Mouse (Mus musculus): ENCODE results near the gene Ranbp6. TPM values are rescaled to one million over a fixed set of nuclear protein-coding genes. Genes with fewer than 3 reads are reported as not detected.

Gene Ranbp6
- polyA plus RNA-seq (2015; fragmentation: Nextera tagmentation; extraction: Ambion mirVana) = 43.5 and 44.8 TPM in 2 replicates

DNA sequence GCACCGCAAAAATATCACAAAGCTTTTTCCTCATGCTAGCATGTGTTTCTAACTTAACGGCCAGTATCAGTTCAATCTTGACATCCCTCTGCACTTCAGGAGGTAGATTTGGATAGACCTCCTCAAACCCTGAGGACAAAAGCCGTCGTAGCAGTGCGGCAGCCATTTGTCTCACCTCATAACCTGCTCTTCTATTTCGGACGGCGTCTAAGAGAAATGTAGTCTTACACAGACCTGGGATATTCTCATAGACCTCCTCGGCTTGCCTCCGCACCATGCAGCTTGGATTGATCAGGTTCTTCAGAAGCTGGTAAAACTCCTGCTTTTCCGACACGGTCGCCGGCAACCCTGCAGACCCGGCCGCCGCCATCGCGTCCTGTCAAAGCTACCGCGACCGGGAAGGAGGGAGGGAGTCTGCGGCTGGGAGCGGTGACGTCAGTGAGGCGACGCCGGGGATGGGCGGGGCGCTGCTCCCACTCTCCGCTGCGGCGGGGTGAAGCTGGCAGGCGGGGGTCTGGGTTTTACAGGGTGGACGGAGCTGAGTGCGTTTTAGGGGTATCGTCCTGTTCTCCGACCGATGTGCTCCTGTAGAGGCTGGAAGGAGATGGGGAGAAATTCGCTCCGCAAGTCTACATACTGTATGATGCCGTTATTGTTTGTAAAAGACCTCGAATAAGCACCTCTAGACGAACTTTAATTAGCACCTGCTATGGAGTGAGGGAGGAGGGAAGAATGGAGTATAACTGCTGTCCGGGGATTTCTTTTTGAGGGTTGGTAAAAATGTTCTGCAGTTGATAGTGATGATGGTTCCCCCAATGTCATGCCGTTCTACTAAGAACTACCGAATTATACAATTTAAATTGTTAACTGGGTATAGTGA, at the start of gene Ranbp6:
Gene Ranbp6 (minus strand): TSS at position 394 of the 880 bp plus-strand sequence.
- peaks cover 31% of the 10 kb centered on the region for H3K4me1 ChIP-seq (replicated peaks; ENCODE audit: control insufficient read depth, insufficient read depth, low read length)
- 1% methylated on average over 47 of the region's 47 CpGs for WGBS
- H3K9ac ChIP-seq (replicated peaks; ENCODE audit: low read depth, low read length) = peak within 1 kb of the TSS; percentile 81
- H3K27me3 ChIP-seq (replicated peaks; ENCODE audit: control insufficient read depth, insufficient read depth, low read length) = no peaks in the 10 kb centered on the region
- H3K36me3 ChIP-seq (ENCODE audit: control insufficient read depth, insufficient read depth) = peaks cover 18% of the 10 kb centered on the region
- peak within 1 kb of the TSS; percentile 60 for H3K4me2 ChIP-seq (ENCODE audit: low read length)
- no peaks in the 10 kb centered on the region for H3K9me3 ChIP-seq (ENCODE audit: control insufficient read depth, low read length)
- H3K27ac ChIP-seq (ENCODE audit: low read length) = peak within 1 kb of the TSS; percentile 68
- peak; percentile 97 for ATAC-seq
- peak within 1 kb of the TSS; percentile 80 for H3K4me3 ChIP-seq (replicated peaks; ENCODE audit: low read length)

GRCm38 (mm10) chr19:29860816-29861215, 48.0 kb upstream of the Ranbp6 start:
- no peak overlapping the region for H3K4me3 ChIP-seq (replicated peaks; ENCODE audit: low read length)
- no peak overlapping the region for H3K4me2 ChIP-seq (ENCODE audit: low read length)
- no peaks in the 10 kb centered on the region for H3K27me3 ChIP-seq (replicated peaks; ENCODE audit: control insufficient read depth, insufficient read depth, low read length)
- 91% methylated on average over 4 of the region's 4 CpGs for WGBS
- ATAC-seq = no peak
- no peaks in the 10 kb centered on the region for H3K9me3 ChIP-seq (ENCODE audit: control insufficient read depth, low read length)
- no peak overlapping the region for H3K9ac ChIP-seq (replicated peaks; ENCODE audit: low read depth, low read length)
- no peak overlapping the region for H3K27ac ChIP-seq (ENCODE audit: low read length)
- no peaks in the 10 kb centered on the region for H3K4me1 ChIP-seq (replicated peaks; ENCODE audit: control insufficient read depth, insufficient read depth, low read length)
- no peaks in the 10 kb centered on the region for H3K36me3 ChIP-seq (ENCODE audit: control insufficient read depth, insufficient read depth)

DNA sequence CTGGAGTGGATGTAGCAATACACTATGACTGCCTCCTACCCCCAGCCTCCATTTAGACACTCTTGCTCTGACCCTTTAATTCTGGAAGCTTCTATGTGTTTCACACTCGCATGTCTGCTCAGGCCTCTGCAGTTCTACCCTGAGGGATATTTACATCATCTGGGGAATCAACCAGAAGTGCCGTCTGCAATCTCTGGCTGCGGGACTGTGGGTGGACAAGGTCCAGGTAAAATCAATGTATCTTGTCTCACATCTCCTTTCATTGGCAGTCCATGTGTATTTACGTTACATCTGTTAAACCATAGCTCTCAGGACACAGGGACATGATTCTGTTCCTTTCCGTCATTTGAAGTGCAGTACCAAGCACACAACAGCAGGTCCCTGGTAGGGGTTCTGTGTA, 44.5 kb upstream of the Ranbp6 start:
- Histone ChIP-seq H3K27me3 (replicated peaks; ENCODE audit: control insufficient read depth, insufficient read depth, low read length) (no peaks in the 10 kb centered on the region), H3K36me3 (ENCODE audit: control insufficient read depth, insufficient read depth) (no peaks in the 10 kb centered on the region), H3K27ac (ENCODE audit: low read length) (no peak overlapping the region), H3K9ac (replicated peaks; ENCODE audit: low read depth, low read length) (no peak overlapping the region), H3K9me3 (ENCODE audit: control insufficient read depth, low read length) (no peaks in the 10 kb centered on the region), H3K4me3 (replicated peaks; ENCODE audit: low read length) (no peak overlapping the region), H3K4me1 (replicated peaks; ENCODE audit: control insufficient read depth, insufficient read depth, low read length) (no peaks in the 10 kb centered on the region), H3K4me2 (ENCODE audit: low read length) (no peak overlapping the region)
- no peak for ATAC-seq
- 92% methylated on average over 5 of the region's 5 CpGs for WGBS

DNA sequence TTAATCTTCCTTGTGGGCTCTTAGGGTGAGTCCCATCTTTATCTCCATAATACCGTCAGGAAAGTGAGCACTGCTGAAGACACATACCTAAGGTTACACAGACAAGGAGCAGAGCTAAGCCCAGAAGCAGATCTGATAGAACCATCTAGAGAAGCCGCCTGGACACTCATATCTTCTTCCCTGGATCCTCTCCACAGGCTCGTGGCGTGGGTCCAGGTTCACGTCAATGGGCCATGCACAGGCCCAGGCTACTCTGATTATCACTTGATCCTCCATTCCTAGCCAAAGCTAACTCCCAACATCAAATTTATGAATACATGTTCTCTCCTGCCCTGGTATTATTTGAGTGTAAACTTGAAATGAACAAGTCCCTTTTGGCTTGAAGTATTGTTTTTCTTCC, 40.9 kb upstream of the Ranbp6 start:
- Histone ChIP-seq H3K4me1 (replicated peaks; ENCODE audit: control insufficient read depth, insufficient read depth, low read length) (no peaks in the 10 kb centered on the region), H3K4me2 (ENCODE audit: low read length) (no peak overlapping the region), H3K4me3 (replicated peaks; ENCODE audit: low read length) (no peak overlapping the region), H3K36me3 (ENCODE audit: control insufficient read depth, insufficient read depth) (no peaks in the 10 kb centered on the region), H3K9me3 (ENCODE audit: control insufficient read depth, low read length) (no peaks in the 10 kb centered on the region), H3K9ac (replicated peaks; ENCODE audit: low read depth, low read length) (no peak overlapping the region), H3K27ac (ENCODE audit: low read length) (no peak overlapping the region), H3K27me3 (replicated peaks; ENCODE audit: control insufficient read depth, insufficient read depth, low read length) (no peaks in the 10 kb centered on the region)
- WGBS = 92% methylated on average over 5 of the region's 5 CpGs
- ATAC-seq = no peak

DNA sequence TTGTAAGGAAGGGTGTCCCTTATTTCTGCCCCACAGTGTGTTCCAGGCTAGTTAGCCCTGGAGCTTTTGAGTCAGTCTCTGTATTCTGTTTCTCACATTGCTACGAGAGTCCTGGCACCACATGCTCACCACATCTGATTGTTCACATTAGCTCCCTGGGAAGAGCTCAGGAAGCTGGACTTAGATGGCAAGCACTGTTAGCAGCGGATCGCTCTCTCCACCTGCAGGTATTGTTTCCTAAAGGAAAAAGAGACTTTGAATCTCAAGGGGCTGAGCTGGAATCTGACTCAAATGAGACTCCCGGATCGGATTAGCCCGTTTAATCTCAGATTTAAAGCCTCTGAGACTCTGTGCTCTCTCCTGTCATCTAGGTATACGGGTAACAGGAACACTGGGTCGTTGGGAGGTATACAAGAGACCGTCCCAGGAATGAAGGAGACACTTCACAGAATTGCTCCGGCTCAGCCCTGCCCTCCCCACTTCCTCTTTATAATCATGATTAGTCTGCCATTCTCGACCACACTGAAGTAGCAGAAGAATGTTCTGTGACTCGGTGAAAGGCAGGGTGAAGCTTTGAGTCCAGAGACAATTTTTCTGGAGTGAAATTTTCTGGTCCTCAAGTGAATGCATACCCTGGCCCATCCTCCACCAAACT, 38.4 kb upstream of the Ranbp6 start:
- Histone ChIP-seq H3K27me3 (replicated peaks; ENCODE audit: control insufficient read depth, insufficient read depth, low read length) (no peaks in the 10 kb centered on the region), H3K36me3 (ENCODE audit: control insufficient read depth, insufficient read depth) (no peaks in the 10 kb centered on the region), H3K4me1 (replicated peaks; ENCODE audit: control insufficient read depth, insufficient read depth, low read length) (no peaks in the 10 kb centered on the region), H3K4me3 (replicated peaks; ENCODE audit: low read length) (no peak overlapping the region), H3K9me3 (ENCODE audit: control insufficient read depth, low read length) (no peaks in the 10 kb centered on the region), H3K9ac (replicated peaks; ENCODE audit: low read depth, low read length) (no peak overlapping the region), H3K27ac (ENCODE audit: low read length) (no peak overlapping the region), H3K4me2 (ENCODE audit: low read length) (no peak overlapping the region)
- no peak for ATAC-seq
- 24% methylated on average over 12 of the region's 12 CpGs for WGBS

GRCm38 (mm10) chr19:29849924-29850551, 37.3 kb upstream of the Ranbp6 start:
- no peaks in the 10 kb centered on the region for H3K36me3 ChIP-seq (ENCODE audit: control insufficient read depth, insufficient read depth)
- H3K4me2 ChIP-seq (ENCODE audit: low read length) = no peak overlapping the region
- H3K9ac ChIP-seq (replicated peaks; ENCODE audit: low read depth, low read length) = no peak overlapping the region
- H3K4me3 ChIP-seq (replicated peaks; ENCODE audit: low read length) = no peak overlapping the region
- WGBS = 82% methylated on average over 11 of the region's 11 CpGs
- no peak for ATAC-seq
- peaks cover 3% of the 10 kb centered on the region; the same call in 1 of the 2 replicates for H3K27me3 ChIP-seq (replicated peaks; ENCODE audit: control insufficient read depth, insufficient read depth, low read length)
- no peaks in the 10 kb centered on the region for H3K4me1 ChIP-seq (replicated peaks; ENCODE audit: control insufficient read depth, insufficient read depth, low read length)
- no peaks in the 10 kb centered on the region for H3K9me3 ChIP-seq (ENCODE audit: control insufficient read depth, low read length)
- no peak overlapping the region for H3K27ac ChIP-seq (ENCODE audit: low read length)

DNA sequence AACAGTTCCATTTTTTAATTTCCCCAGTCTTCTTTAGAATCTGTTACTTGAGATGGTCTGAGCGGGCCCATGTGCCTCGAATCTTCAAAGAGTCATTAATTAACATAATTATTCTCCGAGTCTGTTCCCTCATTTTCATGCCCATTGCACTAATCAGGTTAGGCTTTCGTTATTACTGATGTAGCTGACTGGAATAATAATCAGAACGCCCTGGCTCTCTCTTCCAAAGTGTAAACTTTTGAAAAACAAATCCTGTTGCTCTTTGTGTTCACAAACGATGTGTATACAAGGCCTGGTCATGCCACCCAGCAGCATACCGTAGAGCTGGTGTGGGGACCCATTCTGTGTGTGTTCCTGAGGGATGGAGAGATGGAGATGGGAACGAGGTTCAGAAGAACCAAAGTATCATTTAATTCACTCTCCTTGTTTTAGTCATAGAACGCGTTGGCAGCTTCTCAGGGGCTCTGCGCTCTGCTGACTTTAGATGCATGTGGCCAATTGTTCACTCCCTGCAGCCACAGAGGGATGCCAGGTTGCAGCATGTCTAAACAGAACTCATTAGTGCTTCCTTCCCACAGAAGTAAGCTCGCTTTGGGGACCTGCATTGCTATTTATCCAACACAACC, 31.4 kb upstream of the Ranbp6 start:
- 7% methylated on average over 12 of the region's 12 CpGs for WGBS
- Histone ChIP-seq H3K4me3 (replicated peaks; ENCODE audit: low read length) (no peak overlapping the region), H3K27me3 (replicated peaks; ENCODE audit: control insufficient read depth, insufficient read depth, low read length) (peaks cover 3% of the 10 kb centered on the region; the same call in 1 of the 2 replicates), H3K4me2 (ENCODE audit: low read length) (peak overlapping the region; percentile 31), H3K27ac (ENCODE audit: low read length) (no peak overlapping the region), H3K36me3 (ENCODE audit: control insufficient read depth, insufficient read depth) (no peaks in the 10 kb centered on the region), H3K9me3 (ENCODE audit: control insufficient read depth, low read length) (no peaks in the 10 kb centered on the region), H3K9ac (replicated peaks; ENCODE audit: low read depth, low read length) (no peak overlapping the region), H3K4me1 (replicated peaks; ENCODE audit: control insufficient read depth, insufficient read depth, low read length) (peaks cover 18% of the 10 kb centered on the region)
- peak; percentile 93 for ATAC-seq

GRCm38 (mm10) chr19:29843641-29844035, 30.9 kb upstream of the Ranbp6 start:
- H3K9ac ChIP-seq (replicated peaks; ENCODE audit: low read depth, low read length) = no peak overlapping the region
- no peaks in the 10 kb centered on the region for H3K9me3 ChIP-seq (ENCODE audit: control insufficient read depth, low read length)
- H3K4me1 ChIP-seq (replicated peaks; ENCODE audit: control insufficient read depth, insufficient read depth, low read length) = peaks cover 18% of the 10 kb centered on the region
- no peak overlapping the region for H3K27ac ChIP-seq (ENCODE audit: low read length)
- peaks cover 3% of the 10 kb centered on the region; the same call in 1 of the 2 replicates for H3K27me3 ChIP-seq (replicated peaks; ENCODE audit: control insufficient read depth, insufficient read depth, low read length)
- H3K4me2 ChIP-seq (ENCODE audit: low read length) = peak overlapping the region; percentile 31
- peak; percentile 41 for ATAC-seq
- 4% methylated on average over 5 of the region's 5 CpGs for WGBS
- no peak overlapping the region for H3K4me3 ChIP-seq (replicated peaks; ENCODE audit: low read length)
- H3K36me3 ChIP-seq (ENCODE audit: control insufficient read depth, insufficient read depth) = no peaks in the 10 kb centered on the region

DNA sequence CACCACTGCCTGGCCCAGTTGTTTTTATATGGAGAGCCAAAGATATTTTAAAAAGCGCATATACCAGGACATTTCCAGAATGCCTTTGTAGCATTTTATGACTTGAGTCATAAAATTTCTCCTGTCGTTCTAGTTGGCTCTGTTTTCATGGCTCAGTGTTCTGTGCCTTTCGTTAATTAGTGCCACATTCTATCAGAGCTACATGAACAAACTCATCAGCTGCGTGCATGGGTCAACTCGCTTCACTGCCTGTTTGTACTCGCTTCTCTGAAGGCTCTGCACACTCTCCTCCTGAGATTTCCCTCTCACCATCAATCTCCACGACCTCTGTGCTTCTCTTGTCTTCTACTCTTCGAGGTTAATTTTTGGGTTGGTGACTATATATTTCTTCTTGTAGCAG, 30.2 kb upstream of the Ranbp6 start:
- ATAC-seq = no peak
- no peak overlapping the region for H3K27ac ChIP-seq (ENCODE audit: low read length)
- H3K27me3 ChIP-seq (replicated peaks; ENCODE audit: control insufficient read depth, insufficient read depth, low read length) = peaks cover 3% of the 10 kb centered on the region; the same call in 1 of the 2 replicates
- no peak overlapping the region for H3K4me3 ChIP-seq (replicated peaks; ENCODE audit: low read length)
- H3K4me1 ChIP-seq (replicated peaks; ENCODE audit: control insufficient read depth, insufficient read depth, low read length) = peaks cover 18% of the 10 kb centered on the region
- H3K36me3 ChIP-seq (ENCODE audit: control insufficient read depth, insufficient read depth) = no peaks in the 10 kb centered on the region
- no peak overlapping the region for H3K4me2 ChIP-seq (ENCODE audit: low read length)
- no peak overlapping the region for H3K9ac ChIP-seq (replicated peaks; ENCODE audit: low read depth, low read length)
- WGBS = 54% methylated on average over 8 of the region's 8 CpGs
- H3K9me3 ChIP-seq (ENCODE audit: control insufficient read depth, low read length) = no peaks in the 10 kb centered on the region

Data from forebrain, embryonic 16.5 days (tissue).